Mouse (Mus musculus): ENCODE data around the gene Tenm2. TPM values are rescaled to one million over a fixed set of nuclear protein-coding genes. Genes with fewer than 3 reads are reported as not detected.

The Tenm2 gene
- polyA plus RNA-seq, 1 experiment, result 0.13 TPM

DNA sequence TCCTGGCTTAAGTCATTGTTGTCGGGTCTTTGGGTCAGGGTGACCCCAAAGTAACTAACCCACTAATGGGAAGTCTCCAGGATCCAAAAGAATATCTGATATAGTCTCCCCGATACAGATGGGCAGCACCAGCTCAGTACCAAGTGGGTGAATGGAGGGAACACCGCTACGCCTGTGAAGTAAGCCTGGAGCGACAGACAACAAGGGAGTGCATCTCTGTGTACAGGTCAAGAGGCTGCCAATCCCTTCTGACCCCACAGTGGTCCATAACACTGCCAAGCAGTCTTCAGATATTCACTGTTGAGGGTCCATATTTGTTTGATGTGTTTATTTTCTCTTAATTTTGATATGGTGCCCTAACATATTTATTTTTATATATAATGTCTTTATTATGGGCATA lies 754.7 kb downstream of the Tenm2 start:
- no peak overlapping the region for H3K4me3 ChIP-seq (ENCODE audit: low read depth, low read length)
- no peaks in the 10 kb centered on the region for H3K36me3 ChIP-seq (ENCODE audit: control insufficient read depth, insufficient read depth, low read length)
- no peaks in the 10 kb centered on the region for H3K4me1 ChIP-seq (ENCODE audit: control insufficient read depth, insufficient read depth, insufficient read length, low read length)
- H3K27ac ChIP-seq (ENCODE audit: insufficient read depth, low read depth, low read length), result no peak overlapping the region
- 86% methylated on average over 5 of the region's 5 CpGs for WGBS
- TF ChIP-seq CTCF (IDR thresholded peaks at IDR 0.05; ENCODE audit: extremely low read depth, insufficient read length, insufficient replicate concordance, low read depth, low read length), result no peak
- TF ChIP-seq POLR2A (IDR thresholded peaks at IDR 0.05; ENCODE audit: low read depth, low read length), result no peak
- H3K27me3 ChIP-seq (ENCODE audit: control insufficient read depth, insufficient read depth, low read length), result 0 out of 2 replicates have a peak, but pooled peaks cover 2% of the 10 kb centered on the region

GRCm38 (mm10) chr11:36469811-36470551 lies 765.8 kb downstream of the Tenm2 start:
- Histone ChIP-seq H3K4me1 (ENCODE audit: control insufficient read depth, insufficient read depth, insufficient read length, low read length) (no peaks in the 10 kb centered on the region), H3K4me3 (ENCODE audit: low read depth, low read length) (no peak overlapping the region), H3K36me3 (ENCODE audit: control insufficient read depth, insufficient read depth, low read length) (no peaks in the 10 kb centered on the region), H3K27ac (ENCODE audit: insufficient read depth, low read depth, low read length) (no peak overlapping the region), H3K27me3 (ENCODE audit: control insufficient read depth, insufficient read depth, low read length) (no peaks in the 10 kb centered on the region)
- TF ChIP-seq CTCF (IDR thresholded peaks at IDR 0.05; ENCODE audit: extremely low read depth, insufficient read length, insufficient replicate concordance, low read depth, low read length) (no peak), POLR2A (IDR thresholded peaks at IDR 0.05; ENCODE audit: low read depth, low read length) (no peak)
- 76% methylated on average over 9 of the region's 9 CpGs for WGBS

GRCm38 (mm10) chr11:36458451-36458850 lies 777.3 kb downstream of the Tenm2 start:
- Histone ChIP-seq H3K36me3 (ENCODE audit: control insufficient read depth, insufficient read depth, low read length) (no peaks in the 10 kb centered on the region), H3K4me1 (ENCODE audit: control insufficient read depth, insufficient read depth, insufficient read length, low read length) (no peaks in the 10 kb centered on the region), H3K27ac (ENCODE audit: insufficient read depth, low read depth, low read length) (no peak overlapping the region), H3K27me3 (ENCODE audit: control insufficient read depth, insufficient read depth, low read length) (no peaks in the 10 kb centered on the region), H3K4me3 (ENCODE audit: low read depth, low read length) (no peak overlapping the region)
- WGBS, result 79% methylated on average over 6 of the region's 6 CpGs
- no peak for TF ChIP-seq CTCF (IDR thresholded peaks at IDR 0.05; ENCODE audit: extremely low read depth, insufficient read length, insufficient replicate concordance, low read depth, low read length)
- TF ChIP-seq POLR2A (IDR thresholded peaks at IDR 0.05; ENCODE audit: low read depth, low read length), result no peak

DNA sequence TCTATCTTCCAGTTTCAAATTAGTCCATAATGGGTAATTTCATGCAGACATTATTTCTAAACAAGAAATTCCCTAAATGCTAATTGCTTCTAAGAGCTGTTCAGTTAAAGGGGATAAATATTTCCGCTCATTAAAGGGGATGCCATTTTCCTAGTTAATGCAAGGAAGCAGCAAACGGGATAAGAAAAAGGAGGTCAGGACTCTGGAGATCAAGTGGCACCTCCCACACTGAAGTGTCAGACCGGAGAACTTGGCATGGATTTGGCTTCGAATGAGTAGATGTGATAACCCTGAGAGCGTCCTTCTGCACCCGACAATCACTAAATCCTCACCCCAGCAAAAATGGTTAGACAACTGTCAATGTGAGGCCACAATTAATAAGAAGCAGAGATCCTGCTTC lies 781.7 kb downstream of the Tenm2 start:
- no peak for TF ChIP-seq POLR2A (IDR thresholded peaks at IDR 0.05; ENCODE audit: low read depth, low read length)
- TF ChIP-seq CTCF (IDR thresholded peaks at IDR 0.05; ENCODE audit: extremely low read depth, insufficient read length, insufficient replicate concordance, low read depth, low read length), result no peak
- WGBS, result 89% methylated on average over 6 of the region's 6 CpGs
- Histone ChIP-seq H3K27me3 (ENCODE audit: control insufficient read depth, insufficient read depth, low read length) (no peaks in the 10 kb centered on the region), H3K36me3 (ENCODE audit: control insufficient read depth, insufficient read depth, low read length) (no peaks in the 10 kb centered on the region), H3K27ac (ENCODE audit: insufficient read depth, low read depth, low read length) (no peak overlapping the region), H3K4me3 (ENCODE audit: low read depth, low read length) (no peak overlapping the region), H3K4me1 (ENCODE audit: control insufficient read depth, insufficient read depth, insufficient read length, low read length) (no peaks in the 10 kb centered on the region)

DNA sequence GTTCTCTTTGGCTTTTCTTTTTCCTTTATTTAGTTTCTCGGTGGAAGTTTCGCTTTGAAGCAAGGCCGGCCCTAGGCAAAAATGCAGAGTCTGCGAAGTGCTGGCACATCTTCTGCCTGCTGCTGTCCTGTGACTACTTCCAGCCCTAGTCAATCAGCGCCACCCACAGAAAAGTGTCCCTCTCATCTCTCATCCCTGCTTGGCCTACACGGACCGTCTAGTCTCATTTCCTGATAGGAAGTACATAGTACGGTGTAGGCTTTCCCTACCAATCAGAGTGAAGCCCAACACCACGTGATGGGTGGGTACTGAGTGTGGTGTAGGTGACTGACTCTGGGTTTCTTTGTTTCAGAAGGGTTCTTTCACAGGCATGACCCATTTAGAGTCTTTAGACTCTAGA lies 783.3 kb downstream of the Tenm2 start:
- 75% methylated on average over 9 of the region's 9 CpGs for WGBS

GRCm38 (mm10) chr11:36446351-36446750 lies 789.4 kb downstream of the Tenm2 start:
- no peaks in the 10 kb centered on the region for H3K27me3 ChIP-seq (ENCODE audit: control insufficient read depth, insufficient read depth, low read length)
- H3K4me1 ChIP-seq (ENCODE audit: control insufficient read depth, insufficient read depth, insufficient read length, low read length), result no peaks in the 10 kb centered on the region
- no peak overlapping the region for H3K27ac ChIP-seq (ENCODE audit: insufficient read depth, low read depth, low read length)
- TF ChIP-seq POLR2A (IDR thresholded peaks at IDR 0.05; ENCODE audit: low read depth, low read length), result no peak
- TF ChIP-seq CTCF (IDR thresholded peaks at IDR 0.05; ENCODE audit: extremely low read depth, insufficient read length, insufficient replicate concordance, low read depth, low read length), result no peak
- 51% methylated on average over 2 of the region's 2 CpGs for WGBS
- H3K36me3 ChIP-seq (ENCODE audit: control insufficient read depth, insufficient read depth, low read length), result no peaks in the 10 kb centered on the region
- H3K4me3 ChIP-seq (ENCODE audit: low read depth, low read length), result no peak overlapping the region

More for the DNA sequence above, 783.3 kb downstream of the Tenm2 start:
- H3K4me1 ChIP-seq (ENCODE audit: control insufficient read depth, insufficient read depth, insufficient read length, low read length), result no peaks in the 10 kb centered on the region
- H3K36me3 ChIP-seq (ENCODE audit: control insufficient read depth, insufficient read depth, low read length), result no peaks in the 10 kb centered on the region
- H3K27me3 ChIP-seq (ENCODE audit: control insufficient read depth, insufficient read depth, low read length), result no peaks in the 10 kb centered on the region
- TF ChIP-seq CTCF (IDR thresholded peaks at IDR 0.05; ENCODE audit: extremely low read depth, insufficient read length, insufficient replicate concordance, low read depth, low read length) (no peak), POLR2A (IDR thresholded peaks at IDR 0.05; ENCODE audit: low read depth, low read length) (no peak)
- H3K4me3 ChIP-seq (ENCODE audit: low read depth, low read length), result no peak overlapping the region
- H3K27ac ChIP-seq (ENCODE audit: insufficient read depth, low read depth, low read length), result no peak overlapping the region

DNA sequence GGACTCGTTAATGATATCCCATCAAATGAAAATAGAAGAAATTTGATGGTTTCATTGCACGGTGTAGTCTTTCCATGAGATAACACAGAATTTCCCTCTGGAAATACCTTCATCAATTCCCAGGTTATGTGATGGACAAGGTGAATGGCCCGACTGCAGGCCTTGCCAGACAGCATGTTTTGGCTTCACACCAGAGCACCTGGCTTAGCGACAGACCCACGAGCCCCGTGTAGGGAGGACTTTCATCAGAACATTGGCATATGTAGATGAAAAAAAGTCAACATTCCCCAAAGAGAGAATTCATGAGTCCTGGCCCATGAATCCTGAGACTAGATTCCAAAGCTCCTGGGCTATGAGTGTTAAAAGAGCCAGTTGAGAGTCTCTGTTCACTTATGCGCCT lies 791.9 kb downstream of the Tenm2 start:
- H3K36me3 ChIP-seq (ENCODE audit: control insufficient read depth, insufficient read depth, low read length), result no peaks in the 10 kb centered on the region
- H3K4me1 ChIP-seq (ENCODE audit: control insufficient read depth, insufficient read depth, insufficient read length, low read length), result no peaks in the 10 kb centered on the region
- no peak overlapping the region for H3K27ac ChIP-seq (ENCODE audit: insufficient read depth, low read depth, low read length)
- H3K4me3 ChIP-seq (ENCODE audit: low read depth, low read length), result no peak overlapping the region
- no peak for TF ChIP-seq POLR2A (IDR thresholded peaks at IDR 0.05; ENCODE audit: low read depth, low read length)
- TF ChIP-seq CTCF (IDR thresholded peaks at IDR 0.05; ENCODE audit: extremely low read depth, insufficient read length, insufficient replicate concordance, low read depth, low read length), result no peak
- H3K27me3 ChIP-seq (ENCODE audit: control insufficient read depth, insufficient read depth, low read length), result no peaks in the 10 kb centered on the region
- 95% methylated on average over 7 of the region's 7 CpGs for WGBS

Measured in small intestine, adult 2 months (tissue).